Mouse (Mus musculus): ENCODE measurements at regions not wholly inside any gene's neighbourhood (a gene's known extent, or its start where the extent isn't known, plus 50 kb on each side); places are given as distances from the start of the nearest gene placed in this dataset.

GRCm38 (mm10) chr8:25332120-25332607 lies 508.0 kb upstream of the Adam5 start:
- DNase-seq, result no peak

- DNase-seq, result no peak
Observed at GRCm38 (mm10) chr8:25331161-25331776, 507.1 kb upstream of the Adam5 start.

GRCm38 (mm10) chr8:25329791-25330190 lies 505.6 kb upstream of the Adam5 start:
- no peak for DNase-seq

GRCm38 (mm10) chr8:25328318-25328717 lies 504.1 kb upstream of the Adam5 start:
- DNase-seq, result no peak

GRCm38 (mm10) chr8:25326930-25327329 lies 502.8 kb upstream of the Adam5 start:
- no peak for DNase-seq

- no peak for DNase-seq
Observed at GRCm38 (mm10) chr8:25326257-25326656, 502.1 kb upstream of the Adam5 start.

GRCm38 (mm10) chr8:25324731-25325130 lies 500.6 kb upstream of the Adam5 start:
- DNase-seq, result no peak

- DNase-seq, result no peak
Observed at GRCm38 (mm10) chr8:25323643-25324420, 499.7 kb upstream of the Adam5 start.

GRCm38 (mm10) chr8:25316383-25316782 lies 492.2 kb upstream of the Adam5 start:
- DNase-seq, result no peak

GRCm38 (mm10) chr8:25311811-25312533 lies 487.8 kb upstream of the Adam5 start:
- DNase-seq, result no peak

GRCm38 (mm10) chr8:25307956-25308355 lies 483.8 kb upstream of the Adam5 start:
- no peak for DNase-seq

GRCm38 (mm10) chr8:25307511-25307910 lies 483.3 kb upstream of the Adam5 start:
- no peak for DNase-seq

- no peak for DNase-seq
Observed at GRCm38 (mm10) chr8:25306769-25307491, 482.8 kb upstream of the Adam5 start.
